Mouse (Mus musculus): ENCODE data around the gene Fiz1. TPM values are rescaled to one million over a fixed set of nuclear protein-coding genes. Genes with fewer than 3 reads are reported as not detected.

Gene Fiz1
- polyA plus RNA-seq, 1 experiment from 2014 or later: 43.5 TPM

DNA sequence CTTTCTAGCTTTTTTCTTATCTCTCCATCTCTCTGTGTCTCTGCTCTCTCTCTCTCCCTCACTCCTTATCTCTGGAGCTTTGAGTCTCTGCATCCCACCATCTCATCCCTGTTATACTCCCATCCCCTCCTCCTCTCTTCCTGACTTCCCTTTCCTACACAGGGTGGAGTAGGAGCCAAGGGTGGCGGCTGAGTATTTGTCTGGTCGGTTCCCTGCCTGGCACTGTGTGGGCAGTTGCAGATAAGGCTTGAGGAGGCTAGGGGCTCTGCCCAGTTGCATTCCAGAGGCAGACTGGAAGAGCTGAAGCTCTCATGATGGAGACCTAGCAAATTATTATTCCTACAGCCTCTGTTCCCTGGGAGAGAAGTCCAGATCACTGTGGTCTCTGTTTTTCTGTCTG lies 26.2 kb downstream of the Fiz1 start:
- H3K4me1 ChIP-seq: 0 out of 2 replicates have a peak, but pooled peaks cover 3% of the 10 kb centered on the region

DNA sequence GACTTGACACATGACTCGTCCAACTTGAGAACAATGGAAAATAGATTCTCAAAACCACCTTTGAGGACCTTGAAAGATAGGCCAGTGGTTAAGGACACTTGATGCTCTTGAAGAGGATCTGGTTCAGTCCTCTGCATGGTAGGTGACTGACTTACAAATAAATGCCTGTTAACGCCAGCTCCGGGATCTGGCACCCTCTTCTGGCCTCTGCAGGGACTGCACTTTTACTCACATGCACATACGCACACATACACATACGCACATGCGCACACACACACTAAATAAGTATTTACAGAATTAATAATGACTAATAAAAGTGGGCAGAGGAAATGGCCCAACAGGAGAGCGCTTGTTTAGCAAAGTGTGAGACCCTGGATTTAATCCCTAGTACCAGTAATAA lies 37.7 kb downstream of the Fiz1 start:
- H3K27me3 ChIP-seq (ENCODE audit: insufficient read depth, poor library complexity, severe bottlenecking): no peaks in the 10 kb centered on the region
- H3K4me1 ChIP-seq: peaks cover 17% of the 10 kb centered on the region
- no peaks in the 10 kb centered on the region for H3K9me3 ChIP-seq
- no peak overlapping the region for H3K4me3 ChIP-seq
- 82% methylated on average over 7 of the region's 7 CpGs for WGBS
- H3K36me3 ChIP-seq: no peaks in the 10 kb centered on the region
- no peak overlapping the region for H3K27ac ChIP-seq
- no peak for DNase-seq (ENCODE audit: low spot score)

More for the DNA sequence above, 26.2 kb downstream of the Fiz1 start:
- H3K27ac ChIP-seq: no peak overlapping the region
- peaks cover 20% of the 10 kb centered on the region for H3K27me3 ChIP-seq (ENCODE audit: insufficient read depth, poor library complexity, severe bottlenecking)
- H3K36me3 ChIP-seq: peaks cover 12% of the 10 kb centered on the region
- no peak for DNase-seq (ENCODE audit: low spot score)
- H3K9me3 ChIP-seq: peaks cover under 1% of the 10 kb centered on the region; the same call in 1 of the 2 replicates
- 37% methylated on average over 2 of the region's 2 CpGs for WGBS
- H3K4me3 ChIP-seq: no peak overlapping the region

DNA sequence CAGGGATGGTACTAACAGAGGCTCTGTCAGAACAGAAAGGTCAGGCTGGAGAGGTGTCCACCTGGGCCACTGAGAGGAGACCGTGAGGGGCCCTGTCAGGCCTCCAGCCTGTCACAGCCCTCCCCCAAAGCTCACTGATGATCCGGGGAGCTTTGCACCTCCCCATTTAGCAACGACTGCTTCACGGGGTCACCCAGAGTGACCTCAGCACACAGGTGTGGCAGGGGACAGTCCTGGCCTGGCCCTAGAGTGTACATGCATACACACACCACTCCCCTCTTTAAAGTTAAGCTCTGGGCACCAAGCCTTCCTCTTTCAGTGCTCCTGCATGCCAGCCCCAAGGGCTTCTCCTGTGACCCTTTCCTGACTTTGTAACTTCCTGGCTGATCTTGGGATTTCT lies 39.0 kb downstream of the Fiz1 start:
- DNase-seq (ENCODE audit: low spot score): no peak
- H3K36me3 ChIP-seq: no peaks in the 10 kb centered on the region
- peaks cover 20% of the 10 kb centered on the region for H3K4me1 ChIP-seq
- H3K4me3 ChIP-seq: no peak overlapping the region
- H3K9me3 ChIP-seq: no peaks in the 10 kb centered on the region
- H3K27me3 ChIP-seq (ENCODE audit: insufficient read depth, poor library complexity, severe bottlenecking): no peaks in the 10 kb centered on the region
- 58% methylated on average over 4 of the region's 4 CpGs for WGBS
- H3K27ac ChIP-seq: no peak overlapping the region

DNA sequence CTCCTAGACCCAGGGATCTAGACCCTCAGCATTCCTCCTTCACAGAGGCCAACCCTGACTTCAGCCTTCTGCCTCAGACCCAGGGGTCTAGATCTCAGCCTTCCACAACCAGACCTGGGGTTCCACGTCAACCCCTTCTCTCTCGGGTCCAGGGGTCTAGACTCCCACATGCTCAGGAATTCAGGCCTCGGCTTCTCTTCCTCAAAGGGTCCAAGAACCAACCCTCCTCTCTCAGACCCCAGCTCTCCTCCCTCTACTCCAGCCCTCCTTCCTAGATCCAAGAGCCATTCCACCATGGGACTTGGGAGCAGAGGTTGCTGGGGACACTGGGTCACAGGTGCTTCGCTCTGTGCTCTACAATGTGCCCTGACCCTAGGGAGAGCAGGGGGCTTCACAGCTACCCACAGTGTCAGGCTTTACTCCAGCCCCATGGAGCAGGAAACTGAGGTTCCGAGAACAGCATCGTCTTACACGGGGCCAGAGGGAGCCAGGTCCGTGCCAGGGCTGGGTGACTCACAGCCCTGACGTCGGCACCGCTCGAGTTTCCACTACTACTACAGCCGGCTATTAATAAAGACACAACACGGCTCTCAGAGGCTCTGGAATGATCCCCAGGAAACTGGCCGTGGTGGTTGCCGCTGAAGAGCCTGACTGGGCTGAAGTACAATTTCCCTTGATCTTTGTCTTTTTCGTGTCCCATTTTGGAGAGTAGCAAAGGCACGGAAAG lies 42.0 kb downstream of the Fiz1 start:
- Histone ChIP-seq H3K27me3 (ENCODE audit: insufficient read depth, poor library complexity, severe bottlenecking) (peaks cover 4% of the 10 kb centered on the region; the same call in 1 of the 2 replicates), H3K27ac (peak overlapping the region; percentile 67; the same call in 1 of the 2 replicates), H3K9me3 (no peaks in the 10 kb centered on the region), H3K4me3 (0 out of 2 replicates have a peak overlapping the region, but pooled peaks have one; percentile 15), H3K4me1 (peaks cover 14% of the 10 kb centered on the region), H3K36me3 (no peaks in the 10 kb centered on the region)
- 57% methylated on average over 18 of the region's 18 CpGs for WGBS
- no peak for DNase-seq (ENCODE audit: low spot score)

DNA sequence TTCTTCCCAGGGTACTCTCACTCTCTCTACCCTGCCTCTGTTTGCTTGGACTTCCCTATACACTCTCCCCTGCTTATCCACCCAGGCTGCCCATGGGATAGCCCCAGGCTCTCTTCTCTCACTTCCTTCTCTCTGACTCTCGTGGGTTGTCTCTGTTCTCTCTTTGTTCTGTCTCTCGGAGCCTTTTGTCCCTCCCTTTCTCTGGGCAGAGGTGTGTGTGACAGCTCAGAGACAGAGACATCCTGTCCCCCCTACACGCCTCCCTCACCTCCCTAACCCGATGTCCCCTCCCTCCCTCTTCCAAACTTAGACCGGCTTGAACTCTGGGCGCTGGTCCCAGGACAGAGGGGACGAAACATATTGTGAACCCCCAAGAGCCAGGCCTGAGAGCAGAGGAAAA lies 42.8 kb downstream of the Fiz1 start:
- H3K27ac ChIP-seq: peak overlapping the region; percentile 67; the same call in 1 of the 2 replicates
- H3K27me3 ChIP-seq (ENCODE audit: insufficient read depth, poor library complexity, severe bottlenecking): peaks cover 12% of the 10 kb centered on the region; the same call in 1 of the 2 replicates
- no peaks in the 10 kb centered on the region for H3K9me3 ChIP-seq
- 14% methylated on average over 7 of the region's 7 CpGs for WGBS
- no peaks in the 10 kb centered on the region for H3K36me3 ChIP-seq
- H3K4me1 ChIP-seq: peaks cover 14% of the 10 kb centered on the region
- no peak for DNase-seq (ENCODE audit: low spot score)
- H3K4me3 ChIP-seq: no peak overlapping the region; the same call in 1 of the 2 replicates

DNA sequence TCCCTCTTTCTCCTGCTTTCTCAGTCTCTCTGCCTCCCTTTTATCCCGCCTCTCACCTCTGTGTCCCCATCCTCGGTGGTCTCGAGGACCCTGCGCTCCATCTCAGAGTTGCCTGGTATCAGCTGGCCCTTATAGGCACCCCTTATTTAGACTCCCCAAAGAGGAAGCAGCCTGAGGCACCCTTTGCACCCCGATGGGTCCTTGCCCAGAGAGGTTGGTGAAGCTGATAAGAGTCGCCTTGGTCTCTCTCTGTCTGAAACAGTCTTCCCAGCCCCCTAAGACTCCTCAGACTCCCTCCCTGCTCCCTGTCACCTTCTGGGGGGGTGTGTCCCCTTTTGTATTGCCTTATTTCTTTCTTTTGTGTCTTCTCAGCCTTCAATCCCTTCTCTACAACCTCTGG lies 43.4 kb downstream of the Fiz1 start, which contains the start of gene Sbk3:
Gene Sbk3, minus strand, starts transcription at position 101 of the 400 bp plus-strand sequence.
- WGBS: 34% methylated on average over 6 of the region's 6 CpGs

DNA sequence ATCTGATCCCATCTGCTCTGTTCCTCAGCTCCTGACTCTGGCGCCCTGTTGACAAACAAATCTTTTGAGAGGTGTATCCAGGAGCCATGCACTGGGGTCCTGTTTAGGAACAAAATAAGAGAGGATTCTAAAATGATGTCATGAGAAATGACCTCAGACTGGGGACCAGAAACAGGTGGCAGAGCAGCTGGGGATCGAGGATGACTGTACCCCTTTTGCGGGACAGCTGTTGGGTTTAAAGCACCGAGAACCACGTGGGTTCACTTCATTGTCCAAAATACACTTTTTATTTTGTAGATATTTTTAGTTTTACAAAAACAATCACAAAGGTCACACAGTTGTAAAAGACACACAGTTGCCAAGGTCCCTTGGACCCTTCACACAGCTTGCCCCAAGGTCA lies 49.5 kb downstream of the Fiz1 start:
- DNase-seq (ENCODE audit: low spot score): no peak
- no peaks in the 10 kb centered on the region for H3K4me1 ChIP-seq
- no peak overlapping the region for H3K27ac ChIP-seq
- H3K9me3 ChIP-seq: no peaks in the 10 kb centered on the region
- no peaks in the 10 kb centered on the region for H3K36me3 ChIP-seq
- WGBS: 79% methylated on average over 5 of the region's 5 CpGs
- H3K4me3 ChIP-seq: no peak overlapping the region
- peaks cover 14% of the 10 kb centered on the region; the same call in 1 of the 2 replicates for H3K27me3 ChIP-seq (ENCODE audit: insufficient read depth, poor library complexity, severe bottlenecking)

More for the DNA sequence above, 43.4 kb downstream of the Fiz1 start, which contains the start of gene Sbk3:
- Histone ChIP-seq H3K4me1 (peaks cover 14% of the 10 kb centered on the region), H3K4me3 (no peak within 1 kb of the TSS; the same call in 1 of the 2 replicates), H3K36me3 (no peaks in the 10 kb centered on the region), H3K9me3 (no peaks in the 10 kb centered on the region), H3K27ac (peak within 1 kb of the TSS; percentile 67), H3K27me3 (ENCODE audit: insufficient read depth, poor library complexity, severe bottlenecking) (peaks cover 14% of the 10 kb centered on the region; the same call in 1 of the 2 replicates)
- DNase-seq (ENCODE audit: low spot score): no peak

DNA sequence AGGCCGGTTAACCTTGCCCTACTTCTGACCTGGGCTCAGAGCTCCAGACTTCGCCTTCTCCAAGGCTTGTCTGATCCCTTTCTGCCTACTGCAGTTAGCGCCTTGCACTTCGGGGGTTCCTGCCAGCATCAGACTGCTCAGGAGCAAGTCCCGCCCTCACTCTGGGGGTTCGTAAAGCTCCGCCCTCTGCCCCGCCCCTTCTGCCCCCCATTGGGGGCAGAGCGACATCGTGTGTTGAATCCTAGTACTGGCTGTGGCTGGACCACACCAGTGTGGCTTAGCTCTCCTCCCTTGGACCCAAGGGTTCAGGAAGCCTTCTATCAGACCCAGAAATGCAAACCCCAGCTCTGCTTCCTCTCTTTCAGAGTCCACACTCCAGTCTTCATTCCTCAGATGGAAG lies 50.2 kb downstream of the Fiz1 start, which contains the start of gene Sbk2:
Gene Sbk2, minus strand, starts transcription at position 135 of the 400 bp plus-strand sequence.
- no peaks in the 10 kb centered on the region for H3K9me3 ChIP-seq
- H3K36me3 ChIP-seq: no peaks in the 10 kb centered on the region
- WGBS: 3% methylated on average over 10 of the region's 10 CpGs
- DNase-seq (ENCODE audit: low spot score): no peak
- peak within 1 kb of the TSS; percentile 64; the same call in 1 of the 2 replicates for H3K27ac ChIP-seq
- no peaks in the 10 kb centered on the region for H3K4me1 ChIP-seq
- H3K27me3 ChIP-seq (ENCODE audit: insufficient read depth, poor library complexity, severe bottlenecking): peaks cover 14% of the 10 kb centered on the region; the same call in 1 of the 2 replicates
- H3K4me3 ChIP-seq: peak within 1 kb of the TSS; percentile 39

DNA sequence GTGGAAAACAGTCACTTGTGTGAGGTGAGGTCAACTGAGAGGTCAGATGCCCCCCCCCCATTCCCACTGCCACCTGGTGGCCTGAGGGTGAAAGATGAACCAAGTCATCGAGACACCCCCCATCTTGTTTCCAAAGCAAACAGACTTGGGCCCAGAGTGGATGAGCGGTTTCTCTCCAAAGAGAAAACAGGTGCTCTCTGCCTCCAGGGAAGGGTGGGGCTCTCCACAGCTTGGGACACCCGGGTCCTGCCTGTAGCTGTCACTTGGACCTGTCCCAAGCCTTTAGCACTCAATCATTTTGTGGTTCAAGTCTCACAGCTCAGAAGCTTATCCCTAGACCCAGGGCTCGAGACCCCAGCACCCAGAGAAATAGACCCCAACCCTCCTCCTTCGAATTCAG lies 51.0 kb downstream of the Fiz1 start:
- 65% methylated on average over 5 of the region's 5 CpGs for WGBS
- H3K9me3 ChIP-seq: no peaks in the 10 kb centered on the region
- H3K36me3 ChIP-seq: no peaks in the 10 kb centered on the region
- 0 out of 2 replicates have a peak overlapping the region, but pooled peaks have one; percentile 64 for H3K27ac ChIP-seq
- no peak for DNase-seq (ENCODE audit: low spot score)
- H3K4me1 ChIP-seq: no peaks in the 10 kb centered on the region
- no peak overlapping the region for H3K4me3 ChIP-seq
- peaks cover 14% of the 10 kb centered on the region; the same call in 1 of the 2 replicates for H3K27me3 ChIP-seq (ENCODE audit: insufficient read depth, poor library complexity, severe bottlenecking)

DNA sequence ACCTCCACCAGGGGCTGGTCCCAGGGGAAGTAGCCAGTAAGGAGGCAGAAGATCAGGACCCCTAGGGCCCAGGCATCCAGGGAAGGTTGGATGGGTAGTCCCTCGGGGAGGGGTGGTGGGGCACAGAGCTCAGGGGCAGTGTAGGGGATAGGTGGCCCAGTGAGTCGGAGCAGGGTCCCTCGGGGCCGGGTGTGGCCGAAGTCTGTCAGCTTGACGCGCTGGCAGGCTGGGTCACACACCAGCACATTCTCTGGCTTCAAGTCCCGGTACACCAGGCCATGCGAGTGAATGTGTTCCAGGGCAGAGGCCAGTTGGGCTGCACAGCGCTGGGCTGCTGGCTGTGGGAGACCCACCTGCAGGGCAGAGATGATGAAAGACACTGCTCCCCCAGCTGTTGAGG lies 57.1 kb downstream of the Fiz1 start:
- DNase-seq (ENCODE audit: low spot score): no peak
- 79% methylated on average over 10 of the region's 10 CpGs for WGBS

More for the DNA sequence above, 57.1 kb downstream of the Fiz1 start:
- H3K27me3 ChIP-seq (ENCODE audit: insufficient read depth, poor library complexity, severe bottlenecking): no peaks in the 10 kb centered on the region; the same call in 1 of the 2 replicates
- peak overlapping the region; percentile 23; the same call in 1 of the 2 replicates for H3K27ac ChIP-seq
- no peak overlapping the region for H3K4me3 ChIP-seq
- peaks cover 19% of the 10 kb centered on the region for H3K4me1 ChIP-seq
- no peaks in the 10 kb centered on the region for H3K36me3 ChIP-seq
- no peaks in the 10 kb centered on the region for H3K9me3 ChIP-seq

Other genes with a start within 250 kb of the Fiz1 start
- not detected in 2 replicates for gene Fam71e2, start 243.4 kb downstream of the Fiz1 start, polyA plus RNA-seq (2016; fragmentation: Nextera tagmentation; extraction: Ambion mirVana)
- gene Il11, start 231.8 kb downstream of the Fiz1 start, polyA plus RNA-seq (2016; fragmentation: Nextera tagmentation; extraction: Ambion mirVana): 0.15 and 0.20 TPM in 2 replicates
- 0.34 TPM in 1 of 2 replicates, not detected in the other for gene Tmem190, start 231.8 kb downstream of the Fiz1 start, polyA plus RNA-seq (2016; fragmentation: Nextera tagmentation; extraction: Ambion mirVana)
- gene Tmem238, start 225.0 kb downstream of the Fiz1 start, polyA plus RNA-seq (2016; fragmentation: Nextera tagmentation; extraction: Ambion mirVana): 4.7 and 6.3 TPM in 2 replicates
- 314 and 329 TPM in 2 replicates for gene Rpl28, start 221.8 kb downstream of the Fiz1 start, polyA plus RNA-seq (2016; fragmentation: Nextera tagmentation; extraction: Ambion mirVana)
- 337 and 447 TPM in 2 replicates for gene Ube2s, start 202.1 kb downstream of the Fiz1 start, polyA plus RNA-seq (2016; fragmentation: Nextera tagmentation; extraction: Ambion mirVana)
- gene Shisa7, start 170.0 kb downstream of the Fiz1 start, polyA plus RNA-seq (2016; fragmentation: Nextera tagmentation; extraction: Ambion mirVana): 0.14 TPM in 1 of 2 replicates, not detected in the other
- 3.9 TPM in 2 replicates for gene Isoc2b, start 144.4 kb downstream of the Fiz1 start, polyA plus RNA-seq (2016; fragmentation: Nextera tagmentation; extraction: Ambion mirVana)
- gene Isoc2a, start 137.5 kb downstream of the Fiz1 start, polyA plus RNA-seq (2016; fragmentation: Nextera tagmentation; extraction: Ambion mirVana): 1.3 TPM in 2 replicates
- 0.18 and 0.36 TPM in 2 replicates for gene Gm36210, start 108.2 kb downstream of the Fiz1 start, polyA plus RNA-seq (2016; fragmentation: Nextera tagmentation; extraction: Ambion mirVana)
- gene Zfp628, start 99.5 kb downstream of the Fiz1 start, polyA plus RNA-seq (2016; fragmentation: Nextera tagmentation; extraction: Ambion mirVana): 2.9 and 3.5 TPM in 2 replicates
- gene Nat14, start 92.7 kb downstream of the Fiz1 start, polyA plus RNA-seq (2016; fragmentation: Nextera tagmentation; extraction: Ambion mirVana): 4.3 and 5.5 TPM in 2 replicates
- gene Ssc5d, start 88.9 kb downstream of the Fiz1 start, polyA plus RNA-seq (2016; fragmentation: Nextera tagmentation; extraction: Ambion mirVana): 1.2 and 1.6 TPM in 2 replicates
- gene Sbk2, start 50.3 kb downstream of the Fiz1 start, polyA plus RNA-seq (2016; fragmentation: Nextera tagmentation; extraction: Ambion mirVana): 1.8 and 2.3 TPM in 2 replicates
- gene Sbk3, start 43.5 kb downstream of the Fiz1 start, polyA plus RNA-seq (2016; fragmentation: Nextera tagmentation; extraction: Ambion mirVana): 0.39 and 0.43 TPM in 2 replicates
- 21.6 and 29.2 TPM in 2 replicates for gene Zfp579, start 18.5 kb downstream of the Fiz1 start, polyA plus RNA-seq (2016; fragmentation: Nextera tagmentation; extraction: Ambion mirVana)
- gene Zfp524, start 282 bp downstream of the Fiz1 start, polyA plus RNA-seq (2016; fragmentation: Nextera tagmentation; extraction: Ambion mirVana): 10.0 and 11.4 TPM in 2 replicates
- 0.72 TPM in 1 of 2 replicates, not detected in the other for gene Gm44973, start 799 bp upstream of the Fiz1 start, polyA plus RNA-seq (2016; fragmentation: Nextera tagmentation; extraction: Ambion mirVana)
- 3.8 and 4.4 TPM in 2 replicates for gene Zfp865, start 5.7 kb upstream of the Fiz1 start, polyA plus RNA-seq (2016; fragmentation: Nextera tagmentation; extraction: Ambion mirVana)
- gene Ccdc106, start 5.9 kb upstream of the Fiz1 start, polyA plus RNA-seq (2016; fragmentation: Nextera tagmentation; extraction: Ambion mirVana): 1.4 and 4.7 TPM in 2 replicates
- not detected in 2 replicates for gene 4632433K11Rik, start 19.4 kb upstream of the Fiz1 start, polyA plus RNA-seq (2016; fragmentation: Nextera tagmentation; extraction: Ambion mirVana)
- gene Zfp784, start 23.7 kb upstream of the Fiz1 start, polyA plus RNA-seq (2016; fragmentation: Nextera tagmentation; extraction: Ambion mirVana): 3.9 and 4.5 TPM in 2 replicates
- 17.6 and 21.4 TPM in 2 replicates for gene Zfp580, start 36.8 kb upstream of the Fiz1 start, polyA plus RNA-seq (2016; fragmentation: Nextera tagmentation; extraction: Ambion mirVana)
- gene U2af2, start 47.4 kb upstream of the Fiz1 start, polyA plus RNA-seq (2016; fragmentation: Nextera tagmentation; extraction: Ambion mirVana): 107 and 121 TPM in 2 replicates
- gene Epn1, start 65.5 kb upstream of the Fiz1 start, polyA plus RNA-seq (2016; fragmentation: Nextera tagmentation; extraction: Ambion mirVana): 53.8 and 57.3 TPM in 2 replicates
- not detected in 2 replicates for gene Rfpl4, start 102.3 kb upstream of the Fiz1 start, polyA plus RNA-seq (2016; fragmentation: Nextera tagmentation; extraction: Ambion mirVana)
- 0.88 and 1.9 TPM in 2 replicates for gene Rasl2-9, start 111.3 kb upstream of the Fiz1 start, polyA plus RNA-seq (2016; fragmentation: Nextera tagmentation; extraction: Ambion mirVana)
- gene Vmn1r55, start 135.0 kb upstream of the Fiz1 start, polyA plus RNA-seq (2016; fragmentation: Nextera tagmentation; extraction: Ambion mirVana): not detected in 2 replicates
- not detected in 2 replicates for gene Vmn1r56, start 182.1 kb upstream of the Fiz1 start, polyA plus RNA-seq (2016; fragmentation: Nextera tagmentation; extraction: Ambion mirVana)
- not detected in 2 replicates for gene Vmn1r57, start 203.8 kb upstream of the Fiz1 start, polyA plus RNA-seq (2016; fragmentation: Nextera tagmentation; extraction: Ambion mirVana)